Mouse (Mus musculus): ENCODE results near the gene Fgf4.

The Fgf4 gene

GRCm38 (mm10) chr7:144912897-144913296, 65.7 kb downstream of the Fgf4 start:
- DNase-seq (ENCODE audit: low spot score in 2 of 2): no peak

- no peak for DNase-seq (ENCODE audit: low spot score in 2 of 2)
These were observed 67.3 kb downstream of the Fgf4 start for GRCm38 (mm10) chr7:144914296-144914947.

All from spleen, postnatal 4 days (tissue).